Mouse (Mus musculus) megakaryocyte, adult 5-6 weeks (primary cell): ENCODE measurements around the gene Olfr1031. TPM values are rescaled to one million over a fixed set of nuclear protein-coding genes. Genes with fewer than 3 reads are reported as not detected.
"Not testable (repeated sequence)": the region's sequence is repeated elsewhere in the genome, so short reads cannot be mapped to it uniquely, and the experiment has no call there.

ENCODE experiments used
- ATAC-seq: 2 replicates; pipeline ENCODE4 v1.8.0; 2016; ENCODE audit warnings: mild to moderate bottlenecking, inconsistent platforms; ENCODE audit not compliant: poor library complexity, severe bottlenecking
- total RNA-seq, 2 experiments: library from RNA; stranded (forward) in 1 of 2; stranded (reverse) in 1 of 2; fragments of 153-499, 151-499 nt in 1 of 2; fragments of 221-1000, 200-1000 nt in 1 of 2; gene quantifications; 2 replicates each; pipeline versions ENCODE4 v1.2.3 to v1.2.4; 2015 to 2017

The Olfr1031 gene
- total RNA-seq (2015) (not detected in 2 replicates), total RNA-seq (2017) (not detected in 2 replicates)

DNA sequence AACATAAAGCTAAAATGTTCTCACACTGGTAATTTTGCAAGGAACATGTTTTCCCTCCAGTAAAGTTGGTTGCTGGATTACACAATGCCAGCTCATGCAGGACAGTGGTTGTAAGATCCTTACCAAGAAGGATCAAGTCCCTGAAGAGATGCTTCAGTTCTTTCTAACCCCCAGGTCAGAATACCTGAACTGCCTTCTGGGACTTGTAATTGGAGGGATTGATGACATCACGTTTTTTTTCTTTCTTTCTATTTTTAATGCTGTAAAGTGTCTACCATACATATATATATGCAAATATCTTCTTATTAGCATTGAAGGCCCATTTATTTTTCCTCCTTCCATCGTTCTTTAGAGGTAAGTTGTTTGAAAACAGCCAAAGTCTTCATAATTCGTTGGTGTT, at the start of gene Olfr1031:
Olfr1031 (plus strand) TSS at position 301 of the 400 bp plus-strand sequence.
- ATAC-seq, result no peak

DNA sequence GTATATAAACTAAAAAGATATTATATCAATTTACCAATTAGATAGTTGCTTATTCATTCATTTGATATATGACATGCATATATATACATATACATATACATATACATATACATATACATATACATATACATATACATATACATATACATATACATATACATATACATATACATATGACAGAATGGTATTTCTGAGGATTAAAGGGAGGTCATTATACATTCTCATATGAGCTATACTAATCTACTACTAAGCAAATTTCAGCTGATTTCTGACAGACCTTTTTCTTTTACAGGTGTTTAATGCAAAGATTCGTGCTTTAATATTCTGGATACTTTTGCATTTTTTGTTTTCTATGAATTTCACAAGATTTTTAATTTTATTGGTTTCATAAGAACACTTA, 40.0 kb upstream of the Olfr1031 start, which contains the start of gene Olfr1028:
Olfr1028 (plus strand) TSS at position 301 of the 400 bp plus-strand sequence.
- no peak for ATAC-seq

DNA sequence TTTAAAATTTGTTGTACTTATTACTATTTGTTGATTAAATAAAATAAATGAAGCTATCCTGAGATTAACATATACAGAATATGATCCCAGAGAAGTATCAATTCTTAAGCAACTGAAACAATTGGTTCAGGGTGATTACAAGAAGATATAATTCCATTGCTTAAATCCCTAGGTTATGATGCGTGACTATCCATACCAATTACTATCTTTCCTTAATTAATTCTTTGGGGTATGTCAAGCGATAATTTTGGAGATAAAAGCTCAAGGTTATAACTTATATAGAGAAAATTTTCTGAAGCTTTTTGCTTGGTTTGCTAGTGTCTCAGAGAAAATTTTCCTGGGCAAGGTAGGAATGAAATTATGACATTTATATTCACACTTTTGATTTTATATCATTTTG, 16.5 kb upstream of the Olfr1031 start, which contains the start of gene Olfr1029:
Olfr1029 (plus strand) TSS at position 301 of the 400 bp plus-strand sequence.
- ATAC-seq, result no peak

DNA sequence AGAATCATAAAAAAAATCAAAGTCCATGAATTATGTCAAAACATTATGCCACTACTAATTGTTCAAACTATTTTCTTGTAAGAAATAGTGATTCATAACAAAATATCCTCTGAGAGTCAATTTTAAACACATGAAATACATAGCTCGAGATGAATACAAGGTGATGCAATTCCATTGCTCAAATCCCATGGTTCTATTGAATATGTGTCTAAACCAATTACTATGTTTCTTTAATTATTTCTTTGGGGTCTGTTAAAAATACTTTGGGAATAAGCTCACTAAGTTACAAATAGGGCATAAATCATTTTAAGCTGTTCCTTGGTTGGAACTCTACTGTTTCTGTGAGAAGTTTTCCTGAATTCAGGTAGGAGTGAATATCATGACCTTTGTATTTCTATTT, 11.1 kb upstream of the Olfr1031 start, which contains the start of gene Olfr1030:
Olfr1030 (plus strand) TSS at position 301 of the 400 bp plus-strand sequence.
- ATAC-seq, result no peak

DNA sequence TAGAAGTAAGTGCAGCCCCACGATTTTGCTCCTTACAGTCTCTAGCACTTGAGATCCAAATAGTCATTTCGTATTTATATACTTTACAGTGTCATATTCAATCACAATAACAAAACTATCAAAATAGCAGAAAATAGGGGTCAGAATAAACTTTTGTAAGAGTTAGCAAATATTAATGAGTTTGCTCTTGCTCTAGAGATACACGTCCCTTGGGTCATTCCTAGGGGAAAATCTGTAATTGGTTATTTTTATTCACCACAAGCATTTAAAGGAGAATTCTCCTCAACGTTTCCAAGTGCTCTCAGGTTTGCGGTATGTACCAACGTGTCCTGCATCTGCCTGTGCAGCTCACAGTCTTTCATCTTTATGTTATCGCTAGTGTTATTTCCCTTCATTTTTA, 15.1 kb downstream of the Olfr1031 start, which contains the start of gene Olfr1032:
Olfr1032 (plus strand) TSS at position 301 of the 400 bp plus-strand sequence.
- ATAC-seq, result no peak

DNA sequence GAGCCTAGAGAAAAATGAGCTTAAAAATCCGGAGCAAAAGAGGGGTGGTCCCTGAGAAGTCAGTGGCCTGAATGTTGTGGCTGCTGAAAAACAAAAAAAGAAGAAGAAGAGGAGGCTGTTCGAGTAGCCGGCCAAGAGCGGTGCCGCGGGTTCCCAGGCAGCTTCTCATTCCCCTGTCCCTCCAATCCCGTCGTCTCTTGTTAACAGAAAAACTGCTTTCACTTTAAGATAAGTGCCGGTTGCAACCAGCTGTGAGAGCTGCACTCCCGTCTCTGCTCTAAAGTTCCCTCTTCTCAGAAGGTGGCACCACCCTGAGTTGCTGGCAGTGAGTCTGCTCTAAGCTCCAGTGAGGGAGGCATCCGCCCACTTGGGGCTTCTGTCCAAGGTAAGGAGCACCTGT, 30.3 kb downstream of the Olfr1031 start, which contains the start of gene Olfr1033:
Olfr1033 (plus strand) TSS at position 228 of the 400 bp plus-strand sequence.
- not testable (repeated sequence) for ATAC-seq

DNA sequence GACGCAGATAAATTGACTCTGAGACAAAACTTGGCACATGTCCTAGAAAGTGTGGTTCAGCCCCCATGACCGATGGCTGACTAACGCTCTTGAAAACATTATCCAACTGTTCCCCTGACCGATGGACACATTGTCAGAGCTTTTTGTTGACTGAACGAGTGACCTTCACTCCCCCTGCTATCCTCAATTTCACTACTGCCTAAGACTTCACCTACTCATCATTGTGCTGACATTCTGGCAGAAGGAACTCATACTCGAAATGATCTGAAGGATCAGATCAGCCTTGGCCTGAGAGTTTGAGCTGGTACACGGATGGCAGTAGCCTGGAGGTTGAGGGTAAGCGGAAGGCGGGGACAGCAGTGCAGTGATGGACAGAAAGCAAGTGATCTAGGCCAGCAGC, 31.4 kb downstream of the Olfr1031 start:
- not testable (repeated sequence) for ATAC-seq

Other genes starting within 250 kb of the Olfr1031 start
Only the 30 nearest of the 31 such genes appear.
- gene Olfr1012, start 227.5 kb upstream of the Olfr1031 start, total RNA-seq (2015), result not detected in 2 replicates
- not detected in 2 replicates for gene Olfr1012, start 227.5 kb upstream of the Olfr1031 start, total RNA-seq (2017)
- not detected in 2 replicates for gene Olfr1013, start 223.2 kb upstream of the Olfr1031 start, total RNA-seq (2015)
- gene Olfr1013, start 223.2 kb upstream of the Olfr1031 start, total RNA-seq (2017), result not detected in 2 replicates
- gene Olfr1014, start 217.6 kb upstream of the Olfr1031 start, total RNA-seq (2015), result not detected in 2 replicates
- gene Olfr1014, start 217.6 kb upstream of the Olfr1031 start, total RNA-seq (2017), result not detected in 2 replicates
- gene Olfr1015, start 208.3 kb upstream of the Olfr1031 start, total RNA-seq (2015), result not detected in 2 replicates
- gene Olfr1015, start 208.3 kb upstream of the Olfr1031 start, total RNA-seq (2017), result not detected in 2 replicates
- not detected in 2 replicates for gene Olfr1016, start 187.8 kb upstream of the Olfr1031 start, total RNA-seq (2015)
- gene Olfr1016, start 187.8 kb upstream of the Olfr1031 start, total RNA-seq (2017), result not detected in 2 replicates
- not detected in 2 replicates for gene Olfr1018, start 171.8 kb upstream of the Olfr1031 start, total RNA-seq (2015)
- gene Olfr1018, start 171.8 kb upstream of the Olfr1031 start, total RNA-seq (2017), result not detected in 2 replicates
- gene Olfr1019, start 144.8 kb upstream of the Olfr1031 start, total RNA-seq (2015), result not detected in 2 replicates
- not detected in 2 replicates for gene Olfr1019, start 144.8 kb upstream of the Olfr1031 start, total RNA-seq (2017)
- not detected in 2 replicates for gene Olfr1020, start 143.3 kb upstream of the Olfr1031 start, total RNA-seq (2015)
- gene Olfr1020, start 143.3 kb upstream of the Olfr1031 start, total RNA-seq (2017), result not detected in 2 replicates
- gene Olfr1022, start 121.7 kb upstream of the Olfr1031 start, total RNA-seq (2015), result not detected in 2 replicates
- not detected in 2 replicates for gene Olfr1022, start 121.7 kb upstream of the Olfr1031 start, total RNA-seq (2017)
- not detected in 2 replicates for gene Olfr1023, start 104.7 kb upstream of the Olfr1031 start, total RNA-seq (2015)
- gene Olfr1023, start 104.7 kb upstream of the Olfr1031 start, total RNA-seq (2017), result not detected in 2 replicates
- gene Olfr1024, start 85.3 kb upstream of the Olfr1031 start, total RNA-seq (2015), result not detected in 2 replicates
- not detected in 2 replicates for gene Olfr1024, start 85.3 kb upstream of the Olfr1031 start, total RNA-seq (2017)
- not detected in 2 replicates for gene Olfr1025-ps1, start 75.1 kb upstream of the Olfr1031 start, total RNA-seq (2015)
- not detected in 2 replicates for gene Olfr1025-ps1, start 75.1 kb upstream of the Olfr1031 start, total RNA-seq (2017)
- gene Olfr1026, start 68.7 kb upstream of the Olfr1031 start, total RNA-seq (2015), result not detected in 2 replicates
- not detected in 2 replicates for gene Olfr1026, start 68.7 kb upstream of the Olfr1031 start, total RNA-seq (2017)
- not detected in 2 replicates for gene Olfr1028, start 39.9 kb upstream of the Olfr1031 start, total RNA-seq (2015)
- not detected in 2 replicates for gene Olfr1028, start 39.9 kb upstream of the Olfr1031 start, total RNA-seq (2017)
- gene Olfr1029, start 16.4 kb upstream of the Olfr1031 start, total RNA-seq (2015), result 0.57 TPM in 1 of 2 replicates, not detected in the other
- gene Olfr1029, start 16.4 kb upstream of the Olfr1031 start, total RNA-seq (2017), result not detected in 2 replicates
- not detected in 2 replicates for gene Olfr1030, start 11.0 kb upstream of the Olfr1031 start, total RNA-seq (2015)
- not detected in 2 replicates for gene Olfr1030, start 11.0 kb upstream of the Olfr1031 start, total RNA-seq (2017)
- not detected in 2 replicates for gene Olfr1032, start 15.2 kb downstream of the Olfr1031 start, total RNA-seq (2015)
- not detected in 2 replicates for gene Olfr1032, start 15.2 kb downstream of the Olfr1031 start, total RNA-seq (2017)
- 0.09 and 0.45 TPM in 2 replicates for gene Olfr1033, start 30.3 kb downstream of the Olfr1031 start, total RNA-seq (2015)
- gene Olfr1033, start 30.3 kb downstream of the Olfr1031 start, total RNA-seq (2017), result 0.07 TPM in 1 of 2 replicates, not detected in the other
- not detected in 2 replicates for gene Olfr1034, start 55.6 kb downstream of the Olfr1031 start, total RNA-seq (2015)
- gene Olfr1034, start 55.6 kb downstream of the Olfr1031 start, total RNA-seq (2017), result not detected in 2 replicates
- gene Olfr1036, start 83.7 kb downstream of the Olfr1031 start, total RNA-seq (2015), result not detected in 2 replicates
- not detected in 2 replicates for gene Olfr1036, start 83.7 kb downstream of the Olfr1031 start, total RNA-seq (2017)
- gene Olfr1037, start 97.1 kb downstream of the Olfr1031 start, total RNA-seq (2015), result not detected in 2 replicates
- not detected in 2 replicates for gene Olfr1037, start 97.1 kb downstream of the Olfr1031 start, total RNA-seq (2017)
- gene Olfr1039, start 145.6 kb downstream of the Olfr1031 start, total RNA-seq (2015), result not detected in 2 replicates
- not detected in 2 replicates for gene Olfr1039, start 145.6 kb downstream of the Olfr1031 start, total RNA-seq (2017)
- not detected in 2 replicates for gene Olfr1040, start 156.4 kb downstream of the Olfr1031 start, total RNA-seq (2015)
- not detected in 2 replicates for gene Olfr1040, start 156.4 kb downstream of the Olfr1031 start, total RNA-seq (2017)
- not detected in 2 replicates for gene Olfr1042, start 171.5 kb downstream of the Olfr1031 start, total RNA-seq (2015)
- gene Olfr1042, start 171.5 kb downstream of the Olfr1031 start, total RNA-seq (2017), result not detected in 2 replicates
- not detected in 2 replicates for gene Olfr1043, start 177.2 kb downstream of the Olfr1031 start, total RNA-seq (2015)
- gene Olfr1043, start 177.2 kb downstream of the Olfr1031 start, total RNA-seq (2017), result not detected in 2 replicates
- not detected in 2 replicates for gene Olfr1044, start 187.5 kb downstream of the Olfr1031 start, total RNA-seq (2015)
- gene Olfr1044, start 187.5 kb downstream of the Olfr1031 start, total RNA-seq (2017), result not detected in 2 replicates
- gene Olfr52, start 195.4 kb downstream of the Olfr1031 start, total RNA-seq (2015), result not detected in 2 replicates
- not detected in 2 replicates for gene Olfr52, start 195.4 kb downstream of the Olfr1031 start, total RNA-seq (2017)
- gene Olfr1045, start 212.7 kb downstream of the Olfr1031 start, total RNA-seq (2015), result not detected in 2 replicates
- not detected in 2 replicates for gene Olfr1045, start 212.7 kb downstream of the Olfr1031 start, total RNA-seq (2017)
- gene Olfr1046, start 229.0 kb downstream of the Olfr1031 start, total RNA-seq (2015), result not detected in 2 replicates
- gene Olfr1046, start 229.0 kb downstream of the Olfr1031 start, total RNA-seq (2017), result not detected in 2 replicates
- not detected in 2 replicates for gene Olfr1047, start 241.1 kb downstream of the Olfr1031 start, total RNA-seq (2015)
- not detected in 2 replicates for gene Olfr1047, start 241.1 kb downstream of the Olfr1031 start, total RNA-seq (2017)